Mouse (Mus musculus) ovary, adult 18-20 months (tissue): ENCODE measurements around the gene A630095N17Rik.
"Not testable (repeated sequence)": the region's sequence is repeated elsewhere in the genome, so short reads cannot be mapped to it uniquely, and the experiment has no call there.

Experiments
- DNase-seq: peaks from one replicate; pipeline ENCODE4 v3.0.0; 2022; ENCODE audit warnings: low spot score, mixed read lengths

A630095N17Rik gene

GRCm38 (mm10) chr1:75243411-75243810 lies 11.5 kb upstream of the A630095N17Rik start:
- DNase-seq: no peak

GRCm38 (mm10) chr1:75239591-75239990 lies 7.7 kb upstream of the A630095N17Rik start:
- no peak for DNase-seq

DNA sequence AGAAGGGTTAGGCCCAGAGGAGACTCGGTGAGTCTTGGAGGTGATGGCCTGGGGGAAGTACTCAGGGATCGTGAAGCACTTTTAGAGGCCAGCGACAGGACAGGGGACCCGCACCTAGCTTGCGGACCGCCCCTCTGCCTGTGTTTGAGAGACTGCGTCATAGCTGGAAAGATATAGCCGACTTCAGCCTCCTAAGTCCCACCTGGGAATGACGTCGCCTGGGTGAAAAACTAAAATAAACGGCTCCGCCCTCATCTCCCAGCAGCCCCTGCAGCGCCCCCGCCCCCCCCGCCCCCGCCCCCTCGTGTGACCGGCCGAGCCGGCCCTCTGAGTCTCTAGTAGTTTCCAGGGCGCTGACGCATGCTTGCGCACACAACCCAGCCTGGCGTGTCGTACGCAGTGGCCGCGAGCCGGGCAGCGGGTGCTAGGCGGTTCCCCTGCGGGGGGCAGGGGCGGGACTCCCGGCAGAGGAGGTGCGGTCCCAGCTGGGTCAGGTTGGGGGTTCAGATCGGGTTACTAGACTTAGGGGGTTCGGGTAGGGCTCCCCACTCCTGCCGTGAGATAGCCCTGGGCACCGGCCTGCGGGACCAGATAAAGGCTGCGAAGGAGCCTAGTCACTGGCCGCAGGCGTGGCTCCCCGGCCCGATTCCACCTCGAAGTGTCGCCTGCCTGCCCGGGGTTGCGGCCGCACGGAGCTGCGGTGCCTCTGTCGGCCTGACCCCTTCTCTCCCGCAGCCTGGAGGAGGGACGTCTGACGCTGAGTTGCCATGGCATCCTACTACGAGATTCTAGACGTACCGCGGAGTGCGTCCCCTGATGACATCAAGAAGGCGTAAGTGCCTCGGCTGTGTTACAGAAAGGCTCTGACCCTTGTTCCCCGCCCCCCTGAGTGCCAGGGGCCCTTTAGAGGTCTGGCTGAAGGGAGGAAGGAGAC lies 4.5 kb upstream of the A630095N17Rik start, which contains the start of gene Dnajb2:
Gene Dnajb2, plus strand, starts transcription at position 290 of the 934 bp plus-strand sequence.
- DNase-seq: peak; percentile 84

DNA sequence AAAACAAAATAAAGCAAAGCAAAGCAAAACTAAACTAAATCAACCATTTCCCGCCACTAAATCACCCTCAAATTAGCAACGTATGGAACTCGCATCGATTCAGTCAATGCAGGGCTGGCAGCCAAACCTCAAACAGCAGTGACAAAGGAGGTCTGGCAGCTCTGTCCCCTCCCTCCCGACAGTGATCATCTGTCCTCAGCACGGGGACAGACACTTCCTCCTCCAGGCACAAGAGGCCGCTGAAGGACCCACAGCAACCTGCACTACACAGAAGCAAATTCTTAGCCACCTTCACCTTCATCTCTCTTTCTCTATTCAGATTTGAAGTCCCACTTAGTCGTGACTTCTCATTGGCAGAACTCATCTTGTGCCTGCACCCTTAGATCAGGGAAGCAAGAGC lies 2.7 kb upstream of the A630095N17Rik start:
- no peak for DNase-seq

- DNase-seq: not testable (repeated sequence)
These were observed 587 bp upstream of the A630095N17Rik start for GRCm38 (mm10) chr1:75232489-75232888.

- no peak for DNase-seq
These were observed 678 bp downstream of the A630095N17Rik start for GRCm38 (mm10) chr1:75231224-75231623.

GRCm38 (mm10) chr1:75230335-75230994 lies 1.4 kb downstream of the A630095N17Rik start:
- no peak for DNase-seq

GRCm38 (mm10) chr1:75229158-75229557 lies 2.7 kb downstream of the A630095N17Rik start:
- DNase-seq: no peak

- no peak for DNase-seq
These were observed 4.2 kb downstream of the A630095N17Rik start for GRCm38 (mm10) chr1:75227653-75228052.

- no peak for DNase-seq
These were observed 5.8 kb downstream of the A630095N17Rik start for GRCm38 (mm10) chr1:75226138-75226537.

DNA sequence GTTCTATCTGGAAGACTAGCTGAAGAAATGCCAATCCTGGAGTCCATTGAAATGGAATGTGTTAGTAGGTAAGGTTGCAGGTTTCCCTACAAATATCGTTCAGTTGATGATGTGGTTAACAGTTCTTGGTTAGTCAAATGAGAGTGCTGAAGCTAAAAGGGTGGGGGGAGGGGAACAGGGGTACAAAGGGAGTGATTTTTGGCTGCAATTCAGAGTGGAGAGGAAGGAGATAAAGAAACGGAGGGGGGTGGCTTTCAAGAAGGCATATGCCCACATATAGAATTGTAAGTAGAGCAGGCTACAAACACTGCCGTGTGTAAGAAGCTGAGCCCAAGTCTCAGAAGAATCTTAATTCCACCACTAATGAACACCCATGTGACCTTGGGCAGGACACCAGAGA lies 6.4 kb downstream of the A630095N17Rik start:
- no peak for DNase-seq

DNA sequence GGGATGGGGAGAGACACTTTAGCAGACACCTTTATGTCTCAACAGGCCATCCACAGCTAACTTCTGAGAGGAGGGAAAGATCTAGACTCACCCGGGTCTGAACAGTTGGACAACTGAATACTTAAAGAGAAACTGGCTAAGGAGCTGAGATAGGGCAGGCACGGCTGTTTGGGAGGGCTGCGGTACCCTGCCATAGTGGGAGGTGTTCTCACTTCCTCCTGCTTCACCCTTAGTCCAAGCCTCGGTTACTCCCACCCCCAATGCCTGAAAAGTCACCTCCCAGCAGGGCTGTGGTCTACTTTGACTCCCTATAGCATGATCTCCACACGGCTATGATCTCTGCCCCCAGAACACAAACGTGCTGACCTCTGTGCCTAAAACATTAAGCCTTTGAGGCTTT lies 8.4 kb downstream of the A630095N17Rik start:
- no peak for DNase-seq

DNA sequence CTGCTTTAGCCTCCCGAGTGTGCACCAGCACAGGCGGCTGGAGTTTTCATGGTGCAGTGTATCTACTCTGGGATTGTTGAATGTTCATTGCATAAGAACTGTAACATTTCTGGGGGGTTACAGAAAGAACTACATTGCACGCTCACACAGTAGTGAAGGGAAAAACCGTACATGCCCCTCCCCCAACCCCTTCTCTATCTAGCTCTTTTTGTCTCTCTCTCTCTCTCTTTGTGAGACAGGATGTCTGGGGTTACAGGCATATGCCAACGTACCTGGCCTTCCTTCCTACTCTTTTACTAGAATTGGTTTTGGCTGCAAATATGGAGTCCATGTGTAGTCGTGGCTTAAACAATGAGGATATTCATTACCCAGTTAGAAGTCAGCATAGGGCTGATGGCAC lies 9.0 kb downstream of the A630095N17Rik start:
- DNase-seq: no peak

DNA sequence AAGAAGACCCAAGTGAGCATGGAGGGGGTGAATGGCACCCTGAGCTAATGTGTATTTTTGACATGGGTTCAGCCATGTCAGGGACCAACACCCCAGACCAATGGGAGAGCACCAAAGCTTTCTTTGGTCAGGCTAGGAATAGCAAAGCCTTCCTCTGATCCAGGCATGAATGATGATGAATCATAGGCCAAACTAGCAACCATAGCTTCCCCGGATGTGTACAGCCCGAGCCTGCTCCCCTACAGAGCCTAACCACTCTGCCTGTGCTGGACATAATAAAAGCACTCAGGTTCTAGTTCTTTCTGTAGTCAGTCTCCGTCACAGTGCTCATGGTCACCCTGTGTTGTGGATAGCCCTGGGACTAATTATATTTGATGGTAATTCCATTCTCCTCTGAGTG lies 10.4 kb downstream of the A630095N17Rik start:
- no peak for DNase-seq

DNA sequence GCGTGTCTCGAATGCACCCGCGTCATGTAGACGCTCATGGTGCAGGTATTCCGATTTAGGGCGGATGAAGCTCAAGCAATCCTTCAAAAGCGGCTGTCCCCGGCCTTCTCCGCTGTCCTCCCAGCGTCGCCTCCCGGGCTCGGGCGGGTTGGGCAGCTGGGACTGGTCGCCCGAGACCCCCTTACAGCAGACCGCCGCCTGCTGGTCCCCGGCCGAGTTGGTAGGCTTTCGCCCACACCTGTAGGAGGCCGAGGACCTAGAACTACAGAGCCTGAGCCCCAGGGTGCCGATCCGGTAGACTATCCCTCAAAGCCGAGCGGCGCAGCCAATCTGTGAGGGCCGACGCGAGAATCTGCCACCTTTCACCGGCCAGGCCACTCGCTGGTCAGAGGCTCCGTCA lies 12.4 kb downstream of the A630095N17Rik start, which contains the start of gene Tuba4a:
Gene Tuba4a, minus strand, starts transcription at position 335 of the 400 bp plus-strand sequence.
- DNase-seq: no peak

DNA sequence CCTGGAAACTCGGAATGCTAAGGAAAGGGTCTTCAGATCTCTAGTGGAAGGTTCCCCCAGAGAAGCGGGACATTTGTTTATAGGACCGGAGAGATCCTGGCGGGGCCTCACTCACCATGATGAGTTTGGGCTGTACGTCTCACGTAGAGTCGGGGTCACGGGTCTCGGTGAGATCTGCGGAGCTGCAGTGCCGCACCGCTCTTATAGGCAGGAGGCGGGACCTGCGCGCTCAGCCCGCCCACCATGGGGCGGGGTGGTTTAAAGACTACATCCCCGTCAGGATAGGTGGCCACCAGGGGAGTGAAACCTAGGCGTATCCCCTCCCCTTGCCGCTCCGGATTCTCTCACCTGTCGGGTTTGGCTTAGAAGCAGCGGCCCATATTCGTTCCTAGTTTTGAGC lies 12.8 kb downstream of the A630095N17Rik start:
- DNase-seq: peak; percentile 74

GRCm38 (mm10) chr1:75218227-75219001 lies 13.5 kb downstream of the A630095N17Rik start:
- no peak for DNase-seq

GRCm38 (mm10) chr1:75217893-75218226 lies 14.0 kb downstream of the A630095N17Rik start:
- no peak for DNase-seq

GRCm38 (mm10) chr1:75216797-75217585 lies 14.9 kb downstream of the A630095N17Rik start:
- no peak for DNase-seq

DNA sequence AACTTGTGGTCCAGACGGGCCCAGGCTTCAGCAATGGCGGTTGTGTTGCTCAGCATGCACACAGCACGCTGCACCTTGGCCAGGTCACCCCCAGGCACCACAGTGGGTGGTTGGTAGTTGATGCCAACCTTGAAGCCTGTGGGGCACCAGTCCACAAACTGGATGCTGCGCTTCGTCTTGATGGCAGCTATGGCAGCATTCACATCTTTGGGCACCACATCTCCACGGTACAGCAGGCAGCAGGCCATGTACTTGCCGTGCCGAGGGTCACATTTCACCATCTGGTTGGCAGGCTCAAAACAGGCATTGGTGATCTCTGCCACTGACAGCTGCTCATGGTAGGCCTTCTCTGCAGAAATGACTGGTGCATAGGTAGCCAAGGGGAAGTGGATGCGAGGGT lies 16.1 kb downstream of the A630095N17Rik start:
- no peak for DNase-seq

GRCm38 (mm10) chr1:75214886-75215285 lies 17.0 kb downstream of the A630095N17Rik start:
- DNase-seq: no peak
